Mouse (Mus musculus): ENCODE measurements around the gene Duox2. TPM values are rescaled to one million over a fixed set of nuclear protein-coding genes. Genes with fewer than 3 reads are reported as not detected.

Gene Duox2
- polyA plus RNA-seq, 1 experiment = 0.02 TPM

DNA sequence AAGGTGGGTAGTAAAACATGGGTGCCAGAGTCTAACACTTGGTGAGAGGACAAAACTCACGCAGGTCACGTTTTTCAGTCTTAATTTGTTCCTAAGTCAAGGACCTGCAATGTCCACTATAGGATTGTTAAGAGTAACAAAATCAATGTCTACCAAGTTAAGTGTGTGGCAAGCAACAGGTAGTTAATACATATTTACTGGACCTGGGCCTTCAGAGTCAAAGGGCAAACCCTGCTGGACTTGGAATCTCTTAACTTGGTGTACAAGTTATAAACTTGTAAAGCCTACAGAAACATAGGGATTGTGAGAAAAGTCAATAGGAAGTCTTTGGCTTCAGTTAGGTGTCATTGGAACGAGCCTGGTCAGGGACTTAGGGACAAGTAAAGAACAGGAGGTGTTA is 26.3 kb upstream of the Duox2 start:
- TF ChIP-seq CTCF (IDR thresholded peaks at IDR 0.05; ENCODE audit: extremely low read depth, insufficient read depth, low read length) (no peak), POLR2A (IDR thresholded peaks at IDR 0.05; ENCODE audit: extremely low read depth, insufficient read depth, low read length) (no peak)
- Histone ChIP-seq H3K4me1 (ENCODE audit: control insufficient read depth, insufficient read depth, low read length) (no peaks in the 10 kb centered on the region), H3K27ac (ENCODE audit: insufficient read depth, low read length) (no peak overlapping the region), H3K4me3 (ENCODE audit: insufficient read depth, low read length) (no peak overlapping the region)

- TF ChIP-seq CTCF (IDR thresholded peaks at IDR 0.05; ENCODE audit: extremely low read depth, insufficient read depth, low read length) = no peak
- TF ChIP-seq POLR2A (IDR thresholded peaks at IDR 0.05; ENCODE audit: extremely low read depth, insufficient read depth, low read length) = no peak
- Histone ChIP-seq H3K4me3 (ENCODE audit: insufficient read depth, low read length) (no peak overlapping the region), H3K4me1 (ENCODE audit: control insufficient read depth, insufficient read depth, low read length) (no peaks in the 10 kb centered on the region), H3K27ac (ENCODE audit: insufficient read depth, low read length) (no peak overlapping the region)
These were observed 25.7 kb upstream of the Duox2 start for GRCm38 (mm10) chr2:122323960-122324359.

- no peaks in the 10 kb centered on the region for H3K4me1 ChIP-seq (ENCODE audit: control insufficient read depth, insufficient read depth, low read length)
- no peak overlapping the region for H3K27ac ChIP-seq (ENCODE audit: insufficient read depth, low read length)
- no peak for TF ChIP-seq CTCF (IDR thresholded peaks at IDR 0.05; ENCODE audit: extremely low read depth, insufficient read depth, low read length)
These were observed 19.1 kb upstream of the Duox2 start for GRCm38 (mm10) chr2:122317384-122317783.

GRCm38 (mm10) chr2:122315372-122315771 is 17.1 kb upstream of the Duox2 start, which contains the start of gene Duox1:
Gene Duox1, plus strand, starts transcription at chr2:122315672.
- Histone ChIP-seq H3K4me3 (ENCODE audit: insufficient read depth, low read length) (no peak within 1 kb of the TSS), H3K4me1 (ENCODE audit: control insufficient read depth, insufficient read depth, low read length) (no peaks in the 10 kb centered on the region), H3K27ac (ENCODE audit: insufficient read depth, low read length) (no peak within 1 kb of the TSS)
- no peak for TF ChIP-seq CTCF (IDR thresholded peaks at IDR 0.05; ENCODE audit: extremely low read depth, insufficient read depth, low read length)
- TF ChIP-seq POLR2A (IDR thresholded peaks at IDR 0.05; ENCODE audit: extremely low read depth, insufficient read depth, low read length) = no peak

More at GRCm38 (mm10) chr2:122317384-122317783, 19.1 kb upstream of the Duox2 start:
- no peak overlapping the region for H3K4me3 ChIP-seq (ENCODE audit: insufficient read depth, low read length)

- TF ChIP-seq POLR2A (IDR thresholded peaks at IDR 0.05; ENCODE audit: extremely low read depth, insufficient read depth, low read length) (no peak), CTCF (IDR thresholded peaks at IDR 0.05; ENCODE audit: extremely low read depth, insufficient read depth, low read length) (no peak)
- Histone ChIP-seq H3K4me1 (ENCODE audit: control insufficient read depth, insufficient read depth, low read length) (no peaks in the 10 kb centered on the region), H3K27ac (ENCODE audit: insufficient read depth, low read length) (no peak within 1 kb of the TSS), H3K4me3 (ENCODE audit: insufficient read depth, low read length) (no peak within 1 kb of the TSS; the same call in 1 of the 2 replicates)
These were observed 15.3 kb upstream of the Duox2 start, which contains the start of gene Duoxa1 for GRCm38 (mm10) chr2:122313536-122313935. Gene Duoxa1, minus strand, starts transcription at chr2:122313730.

GRCm38 (mm10) chr2:122312722-122313417 is 14.6 kb upstream of the Duox2 start:
- Histone ChIP-seq H3K4me3 (ENCODE audit: insufficient read depth, low read length) (no peak overlapping the region; the same call in 1 of the 2 replicates), H3K4me1 (ENCODE audit: control insufficient read depth, insufficient read depth, low read length) (no peaks in the 10 kb centered on the region), H3K27ac (ENCODE audit: insufficient read depth, low read length) (no peak overlapping the region)
- peak; percentile 59 for TF ChIP-seq CTCF (IDR thresholded peaks at IDR 0.05; ENCODE audit: extremely low read depth, insufficient read depth, low read length)
- TF ChIP-seq POLR2A (IDR thresholded peaks at IDR 0.05; ENCODE audit: extremely low read depth, insufficient read depth, low read length) = no peak

- no peak overlapping the region for H3K27ac ChIP-seq (ENCODE audit: insufficient read depth, low read length)
- TF ChIP-seq CTCF (IDR thresholded peaks at IDR 0.05; ENCODE audit: extremely low read depth, insufficient read depth, low read length) = no peak
- TF ChIP-seq POLR2A (IDR thresholded peaks at IDR 0.05; ENCODE audit: extremely low read depth, insufficient read depth, low read length) = no peak
- H3K4me3 ChIP-seq (ENCODE audit: insufficient read depth, low read length) = no peak overlapping the region
- no peaks in the 10 kb centered on the region; the same call in 1 of the 2 replicates for H3K4me1 ChIP-seq (ENCODE audit: control insufficient read depth, insufficient read depth, low read length)
These were observed 13.3 kb upstream of the Duox2 start for GRCm38 (mm10) chr2:122311561-122311960.

DNA sequence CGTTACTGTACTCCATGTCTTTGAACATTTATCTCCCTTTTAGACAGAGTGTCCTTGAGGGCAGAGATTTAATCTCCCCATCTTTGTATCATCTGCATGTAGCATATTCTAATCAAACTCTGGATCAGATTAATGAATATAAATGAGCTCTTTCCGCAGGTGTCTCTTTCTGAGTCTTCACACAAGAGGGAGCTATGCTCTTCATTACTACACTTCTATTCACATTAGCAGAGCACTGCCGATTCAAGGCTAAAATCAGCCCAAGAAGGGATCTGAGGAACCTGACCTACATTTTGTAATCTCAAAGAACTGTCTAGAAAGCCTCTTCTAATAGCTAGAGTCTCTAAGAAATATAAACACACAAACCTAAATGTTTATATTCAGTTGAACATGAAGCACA is 11.4 kb upstream of the Duox2 start:
- H3K27ac ChIP-seq (ENCODE audit: insufficient read depth, low read length) = no peak overlapping the region
- H3K4me1 ChIP-seq (ENCODE audit: control insufficient read depth, insufficient read depth, low read length) = no peaks in the 10 kb centered on the region; the same call in 1 of the 2 replicates
- TF ChIP-seq CTCF (IDR thresholded peaks at IDR 0.05; ENCODE audit: extremely low read depth, insufficient read depth, low read length) (no peak), POLR2A (IDR thresholded peaks at IDR 0.05; ENCODE audit: extremely low read depth, insufficient read depth, low read length) (no peak)
- H3K4me3 ChIP-seq (ENCODE audit: insufficient read depth, low read length) = no peak overlapping the region

DNA sequence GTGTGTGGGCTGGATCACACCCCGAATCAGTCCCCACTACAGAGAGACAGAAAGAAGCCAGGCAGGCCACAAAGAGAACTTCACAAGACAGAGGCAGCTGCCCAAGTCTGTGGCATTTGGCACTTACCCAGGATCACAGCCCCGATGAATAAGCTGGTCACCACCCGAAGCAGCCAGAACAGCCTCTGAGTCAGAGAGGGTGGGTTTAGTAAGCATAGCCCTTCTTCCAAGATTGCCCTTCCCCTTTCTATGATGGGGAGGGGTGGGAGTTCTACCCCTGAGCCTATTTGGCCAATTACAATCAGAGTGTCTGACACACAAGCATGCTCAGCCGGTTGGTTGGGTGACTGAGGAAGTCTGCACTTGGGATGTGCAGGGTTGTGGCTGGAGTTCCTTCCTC is 7.9 kb upstream of the Duox2 start:
- Histone ChIP-seq H3K4me3 (ENCODE audit: insufficient read depth, low read length) (no peak overlapping the region), H3K27ac (ENCODE audit: insufficient read depth, low read length) (no peak overlapping the region), H3K4me1 (ENCODE audit: control insufficient read depth, insufficient read depth, low read length) (peaks cover under 1% of the 10 kb centered on the region; the same call in 1 of the 2 replicates)
- no peak for TF ChIP-seq CTCF (IDR thresholded peaks at IDR 0.05; ENCODE audit: extremely low read depth, insufficient read depth, low read length)
- no peak for TF ChIP-seq POLR2A (IDR thresholded peaks at IDR 0.05; ENCODE audit: extremely low read depth, insufficient read depth, low read length)

All from cortical plate, adult 2 months (tissue).